Mouse (Mus musculus) adrenal gland, postnatal 14 days (tissue): ENCODE results near the gene Sirpa. TPM values are rescaled to one million over a fixed set of nuclear protein-coding genes. Genes with fewer than 3 reads are reported as not detected.
A peak's percentile ranks its signal among the peaks of the same experiment; 100 is the strongest.

Experiments used
- DNase-seq: peaks from one replicate; pipeline ENCODE4 v3.0.0; 2021; ENCODE audit warnings: mixed read lengths
- total RNA-seq: library from RNA; stranded (reverse); gene quantifications from 2 replicates; pipeline ENCODE4 v1.2.3, GENCODE M21; 2021

Gene Sirpa
- total RNA-seq, 1 experiment from 2014 or later, result 39.9 TPM

- DNase-seq, result peak; percentile 51
Measured at GRCm38 (mm10) chr2:129633077-129633732, 40.6 kb downstream of the Sirpa start.

GRCm38 (mm10) chr2:129633982-129634381, 41.3 kb downstream of the Sirpa start:
- DNase-seq, result no peak

- peak; percentile 22 for DNase-seq
Measured at GRCm38 (mm10) chr2:129652616-129653015, 60.0 kb downstream of the Sirpa start.

GRCm38 (mm10) chr2:129653632-129654031, 61.0 kb downstream of the Sirpa start:
- no peak for DNase-seq

- DNase-seq, result peak; percentile 28
Measured at GRCm38 (mm10) chr2:129654233-129654950, 61.8 kb downstream of the Sirpa start.

GRCm38 (mm10) chr2:129655033-129655432, 62.4 kb downstream of the Sirpa start:
- DNase-seq, result no peak

GRCm38 (mm10) chr2:129658796-129659195, 66.2 kb downstream of the Sirpa start:
- peak; percentile 24 for DNase-seq

- peak; percentile 17 for DNase-seq
Measured at GRCm38 (mm10) chr2:129660020-129660419, 67.4 kb downstream of the Sirpa start.

- no peak for DNase-seq
Measured at GRCm38 (mm10) chr2:129662484-129662883, 69.8 kb downstream of the Sirpa start.

GRCm38 (mm10) chr2:129671911-129672310, 79.3 kb downstream of the Sirpa start:
- DNase-seq, result no peak

- DNase-seq, result peak; percentile 93
Measured at GRCm38 (mm10) chr2:129674935-129675634, 82.5 kb downstream of the Sirpa start.

GRCm38 (mm10) chr2:129677664-129678063, 85.0 kb downstream of the Sirpa start:
- no peak for DNase-seq

GRCm38 (mm10) chr2:129679066-129679465, 86.4 kb downstream of the Sirpa start:
- DNase-seq, result no peak

- DNase-seq, result no peak
Measured at GRCm38 (mm10) chr2:129680236-129680635, 87.6 kb downstream of the Sirpa start.

Other genes with a start within 250 kb of the Sirpa start
- 0.26 and 0.74 TPM in 2 replicates for gene Il1b, start 221.7 kb upstream of the Sirpa start, total RNA-seq
- not detected in 2 replicates for gene F830045P16Rik, start 56.2 kb upstream of the Sirpa start, total RNA-seq
- gene Pdyn, start 107.0 kb downstream of the Sirpa start, total RNA-seq, result not detected in 2 replicates
- 22.2 and 23.9 TPM in 2 replicates for gene Stk35, start 207.7 kb downstream of the Sirpa start, total RNA-seq